ENCODE assay signal across 20 mouse cellular contexts in genomic region chr1:187286924-187287323, GRCm38 (mm10).
DNase-seq lines count a peak whose midpoint lies in the region; ATAC-seq lines count a peak whose summit lies in the region.
"Had no signal": no experiment of that assay in that cellular context is flagged by ENCODE, and none has a peak within 500 bp of the region (broad histone marks: within the 10 kb centered on the region; RNA-seq: fewer than 3 reads in every experiment).

No protein-coding gene starts in this region.

- no peaks in the 10 kb centered on the region for H3K9me3 ChIP-seq in intestine, embryonic 14.5 days (ENCODE audit: control insufficient read depth, low read length)
- no peaks in the 10 kb centered on the region for H3K9me3 ChIP-seq in intestine, embryonic 16.5 days (ENCODE audit: control insufficient read depth, low read length)
- H3K9me3 ChIP-seq: embryonic facial prominence, embryonic 12.5 days; forebrain, embryonic 13.5 days; forebrain, embryonic 15.5 days had no signal

- H3K4me2 ChIP-seq in intestine, embryonic 14.5 days (ENCODE audit: low read length): no peak overlapping the region
- H3K4me2 ChIP-seq in intestine, embryonic 16.5 days (ENCODE audit: low read depth, low read length): no peak overlapping the region
- H3K4me2 ChIP-seq: embryonic facial prominence, embryonic 12.5 days; forebrain, embryonic 13.5 days; forebrain, embryonic 15.5 days had no signal

- H3K27me3 ChIP-seq in intestine, embryonic 14.5 days (replicated peaks; ENCODE audit: control insufficient read depth, insufficient read depth, low read length): no peaks in the 10 kb centered on the region
- no peaks in the 10 kb centered on the region for H3K27me3 ChIP-seq in intestine, embryonic 16.5 days (replicated peaks; ENCODE audit: control insufficient read depth, insufficient read depth, low read length)
- H3K27me3 ChIP-seq: embryonic facial prominence, embryonic 12.5 days; forebrain, embryonic 13.5 days; forebrain, embryonic 15.5 days had no signal

- H3K9ac ChIP-seq in intestine, embryonic 14.5 days (ENCODE audit: low read length): no peak overlapping the region
- H3K9ac ChIP-seq in intestine, embryonic 16.5 days (ENCODE audit: low read depth, low read length): no peak overlapping the region
- H3K9ac ChIP-seq: embryonic facial prominence, embryonic 12.5 days; forebrain, embryonic 13.5 days; forebrain, embryonic 15.5 days; forebrain, postnatal 0 days had no signal

- ATAC-seq in intestine, embryonic 14.5 days (replicated peaks; ENCODE audit: low FRiP score, low TSS enrichment, low read depth): peak; percentile 75; the same call in 1 of the 2 replicates
- ATAC-seq in intestine, embryonic 16.5 days: peak; percentile 77
- ATAC-seq: forebrain, embryonic 13.5 days; forebrain, embryonic 15.5 days; forebrain, postnatal 0 days had no signal

- H3K36me3 ChIP-seq in intestine, embryonic 14.5 days (ENCODE audit: control insufficient read depth, insufficient read depth, low read length): no peaks in the 10 kb centered on the region
- H3K36me3 ChIP-seq in intestine, embryonic 16.5 days (ENCODE audit: control insufficient read depth, insufficient read depth, low read length): no peaks in the 10 kb centered on the region
- H3K36me3 ChIP-seq: embryonic facial prominence, embryonic 12.5 days; forebrain, embryonic 15.5 days had no signal

- DNase-seq in forelimb bud, embryonic 11.5 days (ENCODE audit: low read depth, low spot score): peak; percentile 28
- no peak for DNase-seq in intestine, embryonic 14.5 days (ENCODE audit: low spot score)
- DNase-seq in large intestine, adult 2 months (ENCODE audit: low read depth, low spot score): peak; percentile 37
- DNase-seq in cerebellum, adult 11-12 months: no peak
- no peak for DNase-seq in embryo, embryonic 9.5 days (ENCODE audit: extremely low spot score)
- no peak for DNase-seq in lung, postnatal 4 days
- no peak for DNase-seq in frontal cortex, postnatal 25 days (ENCODE audit: low spot score in 2 of 2)
- DNase-seq: adrenal gland, adult 2 months; adrenal gland, postnatal 10 days; adrenal gland, postnatal 25 days; cerebellum, adult 11 months; cerebellum, adult 2 months; cerebellum, adult 9-10 months; cerebellum, postnatal 10 days; cerebellum, postnatal 25 days; forebrain, postnatal 0 days had no signal

- no peaks in the 10 kb centered on the region for H3K4me1 ChIP-seq in intestine, embryonic 14.5 days (replicated peaks; ENCODE audit: control insufficient read depth, insufficient read depth, low read length)
- H3K4me1 ChIP-seq in intestine, embryonic 16.5 days (ENCODE audit: control insufficient read depth, insufficient read depth, low read length): peaks cover 4% of the 10 kb centered on the region; the same call in 1 of the 2 replicates
- H3K4me1 ChIP-seq: embryonic facial prominence, embryonic 12.5 days had no signal

- H3K4me3 ChIP-seq in intestine, embryonic 14.5 days (ENCODE audit: low read depth, low read length): no peak overlapping the region
- H3K4me3 ChIP-seq in intestine, embryonic 16.5 days (ENCODE audit: low read length): no peak overlapping the region
- H3K4me3 ChIP-seq: embryonic facial prominence, embryonic 12.5 days; forebrain, embryonic 13.5 days; forebrain, embryonic 15.5 days had no signal

- WGBS in intestine, embryonic 14.5 days: 66% methylated on average over 3 of the region's 3 CpGs
- WGBS in intestine, embryonic 16.5 days: 64% methylated on average over 3 of the region's 3 CpGs
- WGBS in large intestine, adult 2 months: 34% methylated on average over 3 of the region's 3 CpGs

- H3K27ac ChIP-seq in intestine, embryonic 14.5 days (ENCODE audit: low read depth): no peak overlapping the region
- no peak overlapping the region for H3K27ac ChIP-seq in intestine, embryonic 16.5 days (ENCODE audit: low read length)
- H3K27ac ChIP-seq: embryonic facial prominence, embryonic 12.5 days; forebrain, embryonic 13.5 days; forebrain, embryonic 15.5 days had no signal

Comparison
In these comparisons a context has a peak if more than half of its experiments do, and no peak if none do; other contexts are left out.
1. DNase-seq: peak in forelimb bud, embryonic 11.5 days (single experiment) and large intestine, adult 2 months (single experiment); none in intestine, embryonic 14.5 days (single experiment), cerebellum, adult 11-12 months (single experiment), embryo, embryonic 9.5 days (single experiment), lung, postnatal 4 days (0 of 2) and frontal cortex, postnatal 25 days (0 of 2).